Mouse (Mus musculus) cortical plate, adult 2 months (tissue): Measurements from ENCODE around the gene Commd9.

Source experiments
- CTCF ChIP-seq: fragments of 200-500 bp; IDR thresholded peaks from 2 replicates; pipeline ENCODE4 v1.5.1; 2011; ENCODE audit warnings: mild to moderate bottlenecking, control low read depth, low read length; ENCODE audit not compliant: insufficient read depth; ENCODE audit errors: extremely low read depth
- POLR2A ChIP-seq: fragments of 200-500 bp; IDR thresholded peaks from 2 replicates; pipeline ENCODE4 v1.6.1; 2011; ENCODE audit warnings: mild to moderate bottlenecking, low read length, control low read depth; ENCODE audit not compliant: insufficient read depth; ENCODE audit errors: extremely low read depth

- TF ChIP-seq POLR2A: no peak
- TF ChIP-seq CTCF: no peak
Measured at GRCm38 (mm10) chr2:101918518-101918917, 32.5 kb downstream of the Commd9 start.
